Mouse (Mus musculus) embryonic facial prominence, embryonic 13.5 days (tissue): Measurements from ENCODE around the gene Cpa5. TPM values are rescaled to one million over a fixed set of nuclear protein-coding genes. Genes with fewer than 3 reads are reported as not detected.

ENCODE experiments used
- polyA plus RNA-seq: library from polyadenylated mRNA; unstranded; fragments of >200 nt; fragmentation: Nextera tagmentation; extraction: Ambion mirVana; gene quantifications from 2 replicates; pipeline ENCODE4 v1.2.1, GENCODE M21; 2015

Gene Cpa5
- polyA plus RNA-seq, 1 experiment from 2014 or later, result 0.28 TPM

Other genes with a start within 250 kb of the Cpa5 start
- gene Zc3hc1, start 220.0 kb upstream of the Cpa5 start, polyA plus RNA-seq, result 64.5 and 74.0 TPM in 2 replicates
- 22.3 and 26.3 TPM in 2 replicates for gene Klhdc10, start 209.1 kb upstream of the Cpa5 start, polyA plus RNA-seq
- 30.4 and 35.4 TPM in 2 replicates for gene Tmem209, start 101.2 kb upstream of the Cpa5 start, polyA plus RNA-seq
- gene Ssmem1, start 101.2 kb upstream of the Cpa5 start, polyA plus RNA-seq, result 0.23 TPM in 1 of 2 replicates, not detected in the other
- gene Cpa2, start 69.4 kb upstream of the Cpa5 start, polyA plus RNA-seq, result 6.3 and 6.4 TPM in 2 replicates
- 0.83 and 1.4 TPM in 2 replicates for gene Cpa4, start 42.6 kb upstream of the Cpa5 start, polyA plus RNA-seq
- gene Cpa1, start 28.2 kb downstream of the Cpa5 start, polyA plus RNA-seq, result 0.34 and 0.87 TPM in 2 replicates
- gene Cep41, start 82.7 kb downstream of the Cpa5 start, polyA plus RNA-seq, result 23.4 and 23.9 TPM in 2 replicates
- 874 and 912 TPM in 2 replicates for gene Mest, start 112.5 kb downstream of the Cpa5 start, polyA plus RNA-seq